Mouse (Mus musculus): ENCODE results near the gene Fads2.

Fads2 gene

DNA sequence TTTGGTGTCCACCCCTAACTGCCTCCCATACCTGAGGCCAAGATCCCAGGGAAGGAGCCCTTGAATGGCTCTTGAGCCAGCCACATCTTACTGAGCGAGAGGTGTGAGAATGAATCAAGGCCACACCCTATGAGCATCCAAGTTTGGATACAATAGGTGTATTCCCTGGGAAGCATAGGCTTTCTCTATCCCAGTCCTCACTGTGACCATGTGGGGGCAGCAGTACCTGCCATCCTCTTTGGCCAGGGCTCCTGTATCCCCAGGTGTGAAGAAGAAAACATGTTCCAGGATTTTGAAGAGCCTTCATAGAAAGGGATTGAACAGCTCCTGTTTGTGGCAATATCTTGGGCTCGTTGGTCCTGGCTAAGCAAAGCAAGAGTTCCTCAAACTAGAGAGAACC lies 61.9 kb downstream of the Fads2 start:
- no peak for DNase-seq

DNA sequence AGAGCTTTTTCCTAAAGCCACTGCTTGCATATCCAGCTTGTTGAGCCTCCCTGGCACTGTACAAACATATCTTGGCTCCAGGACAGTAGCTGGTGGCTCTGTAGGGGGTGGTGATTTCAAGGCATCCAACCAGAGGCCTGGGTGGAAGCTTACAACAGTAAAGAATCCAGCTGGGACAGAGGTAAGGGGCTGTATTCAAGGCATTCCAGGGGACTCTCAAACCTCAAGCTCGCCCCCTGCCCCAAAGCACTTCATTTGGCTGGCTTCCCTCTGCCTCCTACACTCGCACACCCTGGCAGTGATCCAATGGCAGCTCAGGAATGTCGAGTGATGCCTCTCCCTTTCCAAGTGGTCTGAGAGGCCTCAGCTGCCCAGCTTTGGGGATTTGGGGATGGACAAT lies 62.6 kb downstream of the Fads2 start:
- DNase-seq = no peak

DNA sequence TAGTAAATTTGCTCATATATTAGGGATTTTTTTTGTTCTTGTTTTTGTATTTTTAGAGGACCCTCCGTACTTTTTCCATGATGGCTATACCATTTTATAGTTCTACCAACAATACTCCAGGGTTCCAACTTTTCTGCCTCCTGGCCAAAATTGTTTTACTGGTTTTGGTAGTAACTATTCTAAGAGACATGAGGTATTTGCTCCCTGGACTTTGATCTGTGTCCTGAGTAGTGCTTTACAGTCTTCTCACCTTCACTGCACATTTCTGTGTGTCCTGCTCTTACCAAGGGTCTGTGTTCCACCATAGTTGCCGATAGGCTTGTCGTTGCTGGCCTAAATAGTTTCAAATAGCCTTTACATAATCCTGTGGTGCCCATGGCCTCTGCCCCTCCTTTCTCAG lies 63.2 kb downstream of the Fads2 start:
- DNase-seq = no peak

DNA sequence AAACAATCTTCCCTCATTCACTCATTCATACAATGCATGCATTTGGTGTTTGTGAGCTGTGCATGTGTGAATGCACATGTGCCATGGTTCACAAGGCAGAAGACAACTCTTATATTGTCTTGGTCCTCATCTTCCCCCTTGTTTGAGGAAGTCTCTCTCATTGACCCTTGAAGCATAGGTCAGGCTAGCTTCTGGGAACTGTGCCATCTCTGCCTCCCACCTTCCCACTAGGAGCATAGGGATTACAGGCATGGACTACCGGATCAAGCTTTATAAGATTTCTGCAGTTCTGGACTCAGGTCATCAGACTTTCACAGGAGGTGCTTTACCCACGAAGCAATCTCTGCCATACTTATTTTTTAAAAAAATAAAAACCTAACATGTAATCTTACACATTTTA lies 64.0 kb downstream of the Fads2 start:
- no peak for DNase-seq

DNA sequence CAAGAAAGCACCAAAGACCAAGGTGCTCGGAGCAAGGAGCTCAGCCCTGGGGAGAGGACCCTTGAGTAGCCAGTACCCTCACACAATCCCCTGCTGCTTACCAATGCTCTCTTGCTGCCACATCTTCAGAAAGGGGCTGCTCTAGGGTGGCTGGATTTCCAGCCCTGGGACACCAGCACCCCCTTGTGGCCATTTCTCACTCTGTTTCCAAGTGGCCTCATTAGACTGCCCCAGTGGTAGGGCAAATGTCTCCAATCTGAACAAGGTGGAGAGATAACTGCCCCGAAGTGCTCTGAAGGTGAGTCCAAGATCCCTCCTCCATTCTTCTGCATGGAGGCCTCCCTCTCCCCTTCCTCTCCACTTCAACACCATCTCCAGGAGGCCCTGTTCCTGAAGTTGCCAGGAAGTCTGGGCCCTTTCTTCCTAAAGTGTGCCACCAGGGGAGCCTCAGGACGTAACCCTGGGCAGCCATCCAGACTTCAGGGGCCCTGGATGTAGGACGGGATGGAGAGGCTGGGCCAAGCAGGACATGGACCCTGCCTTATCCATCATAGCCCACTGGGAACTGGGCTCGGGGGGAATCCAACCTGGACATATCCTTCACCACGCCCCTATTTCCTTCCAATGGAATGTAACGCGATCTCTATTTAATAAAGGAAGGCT lies 66.6 kb downstream of the Fads2 start:
- peak; percentile 58 for DNase-seq

DNA sequence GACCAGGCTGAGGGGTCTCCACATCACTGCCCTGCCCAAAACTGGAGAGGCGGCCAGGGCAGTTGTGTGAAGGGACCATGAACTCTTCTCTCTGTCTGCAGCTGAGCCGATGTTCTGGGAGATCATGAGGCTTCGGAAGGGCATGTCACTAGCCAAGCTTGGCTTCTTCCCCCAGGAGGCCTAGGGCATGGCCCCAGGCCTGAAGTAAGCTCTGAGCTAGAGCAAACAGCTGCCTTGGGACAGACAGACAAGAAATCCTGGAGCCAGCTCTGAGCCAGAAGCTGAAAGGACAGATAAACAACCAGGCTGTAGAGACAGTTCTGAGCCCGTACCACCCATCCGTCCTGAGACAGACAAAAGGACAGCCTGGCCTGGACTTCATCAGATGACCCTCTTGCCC lies 67.2 kb downstream of the Fads2 start:
- DNase-seq = no peak

DNA sequence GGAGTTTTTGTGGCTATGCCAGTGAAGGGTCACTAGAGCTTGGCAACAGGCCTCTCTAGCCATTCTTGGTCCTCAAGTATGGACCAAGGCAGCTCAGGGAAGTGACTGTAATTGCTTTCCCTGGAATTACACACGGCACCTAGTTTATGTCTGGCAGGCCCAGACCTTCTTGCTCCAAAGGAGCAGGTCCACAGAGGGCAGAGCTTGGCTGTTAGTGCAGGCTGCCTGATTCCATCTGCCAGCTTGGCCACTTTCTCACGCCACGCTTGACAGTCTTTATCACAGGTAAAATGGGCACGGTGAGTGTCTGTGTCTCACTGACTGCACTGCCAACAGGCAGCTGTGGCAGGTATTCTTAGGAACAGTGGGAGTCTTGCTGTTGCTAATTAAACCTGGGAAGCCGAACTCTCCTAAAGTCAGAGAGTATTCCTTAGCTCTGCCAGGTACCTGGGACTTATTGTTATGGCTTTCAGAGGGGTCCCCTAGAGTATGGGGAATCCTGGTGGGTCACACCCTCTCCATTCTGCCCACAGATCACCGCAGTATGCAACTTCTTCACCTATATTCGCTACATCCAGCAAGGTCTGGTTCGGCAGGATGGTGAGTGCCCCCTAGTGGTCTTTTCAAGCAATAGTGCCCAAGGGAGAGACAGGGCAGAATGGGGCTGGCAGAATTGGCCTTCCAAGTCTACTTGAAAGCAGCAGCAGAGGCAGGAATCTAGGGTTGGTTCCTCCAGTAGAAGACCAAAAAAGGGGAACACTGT lies 68.2 kb downstream of the Fads2 start:
- DNase-seq = peak; percentile 52

DNA sequence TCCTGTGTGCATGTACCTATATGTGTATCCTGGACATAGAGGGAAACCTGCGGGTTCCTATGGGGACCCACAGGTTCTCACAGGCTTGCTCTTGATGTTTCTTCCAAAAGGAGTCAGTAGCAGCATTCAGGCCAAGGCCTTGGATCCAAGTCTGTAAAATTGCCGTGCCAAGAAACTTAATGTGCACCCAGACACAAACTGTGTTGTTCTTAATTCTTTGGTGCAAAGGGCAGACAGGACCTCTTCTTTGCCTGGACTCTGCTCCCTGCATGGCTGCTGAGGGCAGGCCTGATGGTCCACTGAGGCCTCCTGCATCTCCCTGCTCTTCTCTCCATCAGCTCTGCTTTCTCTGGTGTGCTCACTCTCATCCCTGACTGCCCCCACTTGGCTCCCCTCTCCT lies 71.8 kb downstream of the Fads2 start:
- DNase-seq = no peak

DNA sequence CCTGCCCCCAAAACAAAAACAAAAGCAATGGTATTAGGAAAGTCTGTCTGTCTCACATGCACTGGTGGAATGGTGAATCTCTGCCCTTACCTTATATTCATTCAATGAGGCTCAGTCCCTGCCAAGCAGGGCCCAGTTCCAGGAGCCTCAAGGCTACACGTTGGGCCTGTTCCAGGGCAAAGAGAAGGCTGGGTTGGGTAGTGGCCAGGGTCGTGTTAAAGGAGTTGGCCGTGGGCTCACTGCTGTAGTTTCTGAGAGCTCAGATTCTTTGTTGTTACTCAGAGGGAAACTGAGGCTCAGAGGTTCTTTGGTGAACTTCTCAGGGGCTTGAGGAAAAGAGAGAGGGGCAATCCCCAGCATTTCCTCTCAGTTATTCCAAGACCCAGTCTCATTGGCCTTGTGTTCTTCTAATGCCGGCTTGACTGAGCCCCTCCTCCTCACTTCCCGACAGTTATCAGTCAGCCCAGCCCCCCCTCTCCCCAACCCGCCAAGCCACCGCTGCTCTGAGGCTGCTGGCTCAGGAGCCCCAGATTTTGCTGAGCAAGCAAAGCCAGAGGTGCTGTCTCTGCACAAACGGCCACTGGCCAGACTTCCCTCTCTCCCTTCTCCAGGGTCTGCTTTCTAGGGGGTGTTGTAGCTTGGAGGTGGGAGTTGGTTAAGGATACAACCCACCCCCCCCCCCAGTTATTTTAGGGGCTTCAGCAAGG lies 76.2 kb downstream of the Fads2 start:
- DNase-seq = no peak

DNA sequence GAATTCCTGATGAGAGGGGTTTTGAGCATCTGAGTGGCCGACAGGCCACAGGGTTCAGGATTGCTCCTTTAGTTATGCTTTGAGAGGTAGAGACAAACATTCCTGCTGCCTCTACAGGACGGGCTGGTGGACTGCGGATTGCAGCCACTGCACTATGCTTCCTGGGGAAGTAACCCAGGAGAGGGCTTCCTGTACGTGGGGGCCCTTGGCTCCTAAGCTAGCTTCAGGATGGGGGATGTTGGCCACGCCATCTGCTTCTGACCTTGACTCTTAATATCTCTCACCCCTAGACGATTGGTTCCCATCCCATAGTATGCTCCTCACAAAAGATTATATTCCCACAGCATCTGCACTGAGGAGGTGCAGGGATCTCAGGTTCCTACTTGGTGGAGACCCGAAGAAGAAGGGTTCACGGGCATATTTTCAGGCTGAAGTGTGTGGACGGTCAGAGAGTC lies 78.2 kb downstream of the Fads2 start:
- no peak for DNase-seq

DNA sequence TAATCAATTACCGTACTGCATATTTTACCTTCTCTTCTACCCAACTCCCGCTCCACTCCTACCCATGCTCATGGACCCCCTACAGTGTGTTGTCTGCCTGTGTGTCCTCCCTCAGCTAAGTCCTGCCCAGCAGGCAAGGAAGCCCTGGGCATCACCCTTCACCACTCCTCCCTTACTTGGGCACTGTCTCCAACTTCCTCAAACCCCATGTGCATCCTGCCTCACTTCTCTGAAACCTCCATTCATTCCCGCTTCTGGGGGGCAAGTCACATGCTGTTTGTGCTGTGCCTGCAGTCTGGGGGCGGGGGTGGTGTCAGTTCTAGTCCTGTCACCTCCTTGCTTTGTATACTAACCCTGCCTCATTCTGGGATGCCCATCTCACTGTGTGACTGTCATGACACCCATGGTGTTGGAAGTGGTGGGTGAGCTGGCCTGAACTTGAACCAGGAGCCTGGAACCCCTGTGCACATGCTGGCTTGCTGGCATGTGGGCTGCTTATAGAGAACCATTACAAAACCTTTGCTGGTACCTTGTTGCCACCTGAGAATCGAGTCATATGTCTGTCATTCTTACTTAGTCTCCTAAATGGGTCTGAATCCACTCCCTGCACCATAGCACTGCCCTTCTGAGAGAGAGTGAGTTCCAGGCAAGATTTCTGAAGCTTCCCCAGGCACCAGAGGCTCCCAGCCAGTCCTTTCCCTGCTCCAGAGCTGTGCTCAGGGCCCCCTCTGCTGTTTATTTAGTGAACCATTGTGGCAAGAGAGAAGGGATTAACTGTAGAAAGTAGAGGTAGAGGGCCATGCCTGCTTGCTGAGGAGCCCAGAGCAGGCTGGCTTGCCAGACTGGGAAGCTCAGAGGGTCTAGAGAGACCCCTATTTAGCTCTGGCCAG lies 78.9 kb downstream of the Fads2 start:
- no peak for DNase-seq

DNA sequence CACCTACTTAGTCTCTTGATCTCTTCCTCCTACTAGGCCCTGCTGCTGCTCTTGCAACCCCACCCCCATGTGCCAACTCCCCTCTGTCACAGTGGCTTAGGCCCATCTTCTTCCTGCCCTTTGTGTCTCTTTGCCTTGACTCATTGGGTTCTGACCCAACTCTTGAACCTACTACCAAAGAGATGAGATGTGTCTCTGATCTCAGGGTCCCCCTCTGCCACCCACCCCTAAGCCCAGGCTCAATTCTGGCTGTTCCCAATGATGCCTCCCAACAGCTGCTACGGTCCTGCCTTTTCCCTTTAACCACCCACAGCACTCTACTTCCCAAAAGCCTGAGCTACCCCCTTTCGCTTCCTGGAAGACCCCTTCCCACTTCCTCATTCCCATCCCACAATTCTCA lies 79.6 kb downstream of the Fads2 start:
- no peak for DNase-seq

DNA sequence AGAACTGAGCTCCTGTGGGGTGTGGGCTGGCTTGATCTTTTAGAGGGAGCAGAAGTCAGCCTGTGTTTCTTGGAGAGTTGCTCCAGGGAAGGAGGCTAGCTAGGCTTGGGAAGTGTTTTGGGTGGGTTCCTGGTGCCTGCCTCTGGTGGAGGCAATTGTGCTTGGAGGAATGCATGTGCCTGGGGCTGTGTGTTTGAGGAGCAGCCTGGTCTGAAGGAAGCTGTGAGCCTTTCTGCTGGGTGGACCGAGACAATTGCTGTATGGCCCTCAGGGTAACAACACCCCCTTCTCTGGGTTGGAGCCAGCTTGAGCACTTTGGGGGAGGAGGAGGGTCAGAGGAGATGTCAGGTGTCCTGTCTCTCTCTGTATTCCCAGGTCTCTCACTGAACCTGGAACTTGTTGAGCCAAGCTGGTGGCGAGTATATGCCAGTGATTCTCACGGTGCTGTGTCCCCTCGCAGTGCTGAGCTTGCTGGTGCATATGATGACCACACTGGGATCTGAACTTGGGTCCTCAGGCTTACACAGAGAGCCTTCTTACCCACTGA lies 82.3 kb downstream of the Fads2 start:
- no peak for DNase-seq

DNA sequence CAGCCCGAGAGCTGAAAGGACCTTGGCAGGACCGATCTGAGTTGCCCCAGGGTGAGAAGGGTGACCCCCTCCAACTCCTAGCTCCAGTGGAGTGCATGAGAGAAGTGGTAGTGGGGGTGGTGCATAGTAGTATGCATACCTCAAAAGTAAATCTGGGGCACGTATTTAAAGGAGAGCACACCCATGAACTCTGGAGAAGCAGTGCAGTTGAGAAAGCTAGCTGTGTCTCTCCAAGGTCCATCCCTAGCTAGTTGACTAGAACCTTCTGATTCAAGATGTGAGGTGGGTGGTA lies 83.1 kb downstream of the Fads2 start:
- DNase-seq = no peak

DNA sequence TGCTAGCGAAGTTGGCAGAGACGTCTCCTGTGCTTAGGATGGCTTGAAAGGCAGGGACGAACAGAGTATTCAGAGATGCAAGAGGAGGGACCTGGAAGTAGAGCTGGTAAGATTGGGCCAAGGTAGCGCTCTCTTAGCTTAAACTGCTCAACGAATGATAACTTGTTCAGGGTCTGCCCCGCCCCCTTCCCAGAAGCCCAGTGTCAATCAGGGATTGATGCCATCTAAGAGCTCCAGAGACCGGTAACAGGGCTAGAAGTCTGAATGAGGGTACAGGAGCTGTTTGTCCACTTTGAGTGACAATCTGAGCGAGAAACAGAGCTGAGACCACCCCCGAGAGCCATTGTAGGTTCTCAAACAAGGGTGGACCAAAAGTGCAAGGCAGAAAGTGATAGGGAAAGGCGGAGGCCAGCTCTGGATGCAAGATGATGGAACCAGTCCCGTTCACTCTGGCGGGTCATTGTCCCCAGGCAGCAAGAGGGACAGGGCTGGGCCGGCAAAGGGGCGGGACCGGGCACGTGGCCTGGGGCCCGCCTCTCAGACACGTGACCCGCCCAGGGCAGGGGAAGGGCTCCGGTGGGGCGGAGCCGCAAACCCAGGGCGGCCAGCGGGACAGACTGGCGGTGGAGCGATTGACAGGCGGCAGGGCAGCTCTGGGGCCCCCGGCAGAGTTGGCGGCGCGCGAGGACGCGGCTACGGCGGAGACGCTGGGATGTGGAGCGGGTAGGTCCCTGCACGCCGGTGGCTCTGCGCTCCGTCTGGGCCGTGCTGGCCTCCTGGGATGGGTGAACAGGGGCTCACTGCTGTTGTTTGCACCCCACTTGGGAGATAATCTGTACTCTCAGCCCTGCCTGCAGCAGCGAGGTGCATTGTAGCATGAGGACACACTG lies 83.7 kb downstream of the Fads2 start:
- peak; percentile 72 for DNase-seq

DNA sequence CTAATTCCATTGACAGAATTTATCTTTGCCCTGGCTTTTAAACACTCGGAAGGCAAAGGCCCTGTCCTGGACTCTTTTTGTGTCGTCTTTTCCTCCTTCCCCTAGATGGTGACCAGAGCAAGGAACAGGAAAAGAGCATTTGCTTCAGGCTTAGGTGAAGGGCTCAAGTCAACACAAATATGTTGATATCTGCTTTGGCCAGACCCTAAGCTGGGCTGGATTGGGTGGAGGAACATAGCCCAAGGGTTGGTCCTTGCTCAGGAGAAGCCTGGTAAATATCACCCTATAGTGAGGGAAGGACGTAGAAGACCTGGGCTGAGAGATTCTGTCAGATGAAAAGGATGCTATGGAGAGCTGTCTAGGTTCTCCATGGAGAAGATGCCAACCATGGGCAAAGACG lies 85.4 kb downstream of the Fads2 start:
- no peak for DNase-seq

DNA sequence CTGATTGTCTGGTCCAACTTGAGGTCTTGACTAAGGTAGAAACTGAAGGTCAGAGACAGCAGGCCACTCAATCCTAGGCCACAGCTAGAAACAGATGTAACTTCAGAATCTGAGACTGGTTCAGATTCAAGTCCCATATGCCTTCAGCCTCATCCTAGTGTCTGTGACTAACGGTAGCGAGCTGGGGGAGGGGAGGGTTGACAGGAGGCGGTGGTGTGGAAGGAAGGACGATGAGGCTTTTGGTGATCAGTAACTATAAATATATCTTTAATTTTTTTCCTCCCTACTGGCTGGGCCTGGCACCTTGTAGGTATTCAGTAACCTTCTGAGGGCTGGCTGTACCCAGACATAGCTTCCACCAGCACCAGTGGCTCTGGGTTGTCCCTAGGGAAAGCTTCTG lies 86.1 kb downstream of the Fads2 start:
- no peak for DNase-seq

DNA sequence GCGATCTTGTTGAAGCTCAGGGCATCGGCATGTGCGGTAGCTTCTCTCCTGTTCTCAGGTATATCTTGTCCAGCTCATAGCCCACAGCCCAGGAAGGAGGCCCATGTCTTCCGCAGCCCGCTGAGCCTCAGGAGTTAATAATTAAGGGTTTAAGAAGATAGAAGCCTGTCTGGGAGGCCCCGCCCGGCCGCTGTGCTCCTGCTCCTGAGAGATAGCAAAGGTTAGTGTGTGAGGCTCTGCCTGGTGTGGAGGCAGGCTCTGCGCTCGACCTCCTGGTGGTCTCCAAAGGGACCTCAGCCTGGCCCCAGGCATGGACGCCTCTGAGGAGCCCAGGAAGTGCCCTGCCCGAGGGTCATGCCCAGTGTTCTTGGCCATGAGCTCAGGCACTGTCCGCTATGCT lies 86.7 kb downstream of the Fads2 start:
- DNase-seq = no peak

DNA sequence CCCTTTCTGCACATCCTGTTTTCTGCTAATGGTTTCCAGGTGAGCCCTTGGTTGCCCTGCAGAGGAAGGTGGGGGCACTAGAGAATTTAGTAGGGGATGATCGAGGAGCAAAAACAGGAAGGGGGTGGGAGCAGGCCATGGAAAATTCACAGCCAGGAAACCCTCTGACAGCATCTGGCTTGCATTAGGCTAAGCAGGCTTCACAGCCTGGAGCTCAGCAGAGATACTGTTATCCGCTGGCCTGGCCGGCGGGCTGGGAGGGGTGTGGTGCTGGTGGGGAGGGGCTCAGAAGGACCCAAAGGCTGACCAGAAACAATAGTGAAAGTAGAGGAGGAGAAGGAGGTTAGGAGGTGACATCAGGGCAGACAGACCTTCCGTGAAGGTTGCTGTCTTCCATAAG lies 87.6 kb downstream of the Fads2 start:
- DNase-seq = no peak

DNA sequence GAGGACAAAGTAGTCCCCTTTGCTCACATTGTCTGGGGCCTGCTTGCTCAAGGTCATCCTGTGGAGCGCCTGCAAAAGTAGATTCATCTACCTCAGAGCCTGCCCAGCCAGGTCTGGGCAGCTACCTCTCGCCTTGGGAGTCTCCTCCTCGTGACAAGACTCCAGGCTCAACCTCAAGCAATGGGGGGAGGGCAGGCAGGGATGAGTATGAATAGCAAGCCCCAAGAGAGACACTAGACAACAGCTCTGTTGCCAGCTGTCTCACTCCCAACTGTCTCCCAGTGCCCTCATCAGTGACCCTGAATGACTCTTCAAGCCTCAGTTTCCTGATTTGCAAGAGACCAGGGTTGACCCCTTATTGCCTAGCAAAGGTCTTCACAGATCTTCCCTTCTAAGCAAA lies 88.2 kb downstream of the Fads2 start:
- no peak for DNase-seq

DNA sequence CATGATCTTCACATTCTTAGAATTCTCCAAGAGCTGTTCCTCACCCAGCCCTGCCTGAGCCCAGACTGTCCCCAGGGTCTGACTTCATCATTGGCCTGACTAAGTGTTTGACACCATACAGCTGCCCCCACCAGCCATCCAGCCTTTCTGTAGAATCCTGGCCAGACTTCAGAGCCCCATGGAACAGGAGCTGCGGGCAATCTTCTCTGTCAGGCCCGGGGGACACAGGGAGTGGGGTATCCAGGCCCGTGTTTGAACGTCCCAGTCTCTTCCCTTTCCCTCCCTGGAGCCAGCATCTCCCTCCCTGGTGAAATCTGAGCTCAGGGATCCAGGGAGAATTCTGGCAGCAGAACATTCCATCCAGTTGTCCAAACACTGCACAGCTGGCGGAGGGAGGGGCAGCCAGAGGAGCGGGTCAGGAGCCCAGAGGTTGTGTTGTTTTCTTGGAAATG lies 88.7 kb downstream of the Fads2 start:
- no peak for DNase-seq
